Mouse (Mus musculus): ENCODE data around the gene Clgn. TPM values are rescaled to one million over a fixed set of nuclear protein-coding genes. Genes with fewer than 3 reads are reported as not detected.
"Not testable (repeated sequence)": the region's sequence is repeated elsewhere in the genome, so short reads cannot be mapped to it uniquely, and the experiment has no call there.

Gene Clgn
- polyA plus RNA-seq, 1 experiment = 8.8 TPM

DNA sequence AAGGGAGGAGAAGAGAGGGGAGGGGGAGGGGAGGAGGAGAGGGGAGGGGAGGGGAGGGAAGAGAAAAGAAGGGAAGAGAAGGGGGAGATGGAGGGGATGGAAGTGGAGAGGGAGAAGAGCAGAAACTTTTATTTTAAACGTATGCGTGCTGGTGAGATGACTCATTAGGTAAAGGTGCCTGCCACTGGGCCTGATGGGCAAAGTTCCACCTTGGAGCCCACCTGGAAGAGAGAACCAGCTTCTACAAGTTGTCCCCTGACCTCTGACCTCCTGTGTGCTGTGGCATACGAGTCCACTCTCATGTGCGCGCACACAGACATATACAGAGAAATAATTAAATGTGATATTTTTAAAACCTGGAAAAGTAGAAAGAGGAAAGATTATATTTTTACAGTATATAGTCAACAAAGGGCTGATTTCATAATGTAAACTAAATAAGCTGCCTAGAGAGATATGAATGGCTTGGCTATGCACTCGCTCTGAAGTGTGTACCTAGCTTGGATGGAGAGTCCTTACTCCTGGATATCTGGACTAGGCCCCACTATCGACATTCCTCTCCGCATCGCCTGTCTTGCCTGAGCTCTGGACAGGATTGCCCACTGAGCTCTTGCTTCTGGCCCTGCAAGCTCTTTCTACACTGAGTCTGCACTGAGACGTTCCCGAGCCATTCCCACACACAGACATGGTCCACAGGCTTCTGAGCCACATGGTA, 29.3 kb downstream of the Clgn start:
- H3K27ac ChIP-seq (ENCODE audit: insufficient read depth, low read length) = no peak overlapping the region
- TF ChIP-seq POLR2A (IDR thresholded peaks at IDR 0.05; ENCODE audit: extremely low read depth, insufficient read depth, low read length) (no peak), CTCF (IDR thresholded peaks at IDR 0.05; ENCODE audit: extremely low read depth, insufficient read depth, low read length) (no peak)
- H3K4me3 ChIP-seq (ENCODE audit: insufficient read depth, low read length) = no peak overlapping the region
- H3K4me1 ChIP-seq (ENCODE audit: control insufficient read depth, insufficient read depth, low read length) = no peaks in the 10 kb centered on the region

DNA sequence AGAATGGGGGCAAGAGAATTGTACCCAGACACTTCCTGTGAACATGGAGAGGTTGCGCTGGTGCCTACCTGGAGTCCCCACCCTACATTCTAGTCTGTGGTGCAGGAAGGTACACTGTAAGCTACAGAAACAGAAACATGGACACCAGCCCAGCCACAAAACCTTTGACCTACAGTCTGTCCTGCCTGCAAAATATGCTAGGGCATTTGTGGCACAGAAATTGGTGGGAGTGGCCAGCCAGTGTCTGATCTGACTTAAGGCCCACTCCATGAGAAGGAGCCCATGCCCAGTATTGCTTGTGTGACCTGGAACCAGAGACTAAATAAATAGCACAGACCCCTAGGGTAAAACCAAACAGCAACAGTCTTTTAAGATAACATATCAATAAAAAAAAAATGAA, 31.7 kb downstream of the Clgn start:
- no peak overlapping the region for H3K4me3 ChIP-seq (ENCODE audit: insufficient read depth, low read length)
- no peaks in the 10 kb centered on the region for H3K4me1 ChIP-seq (ENCODE audit: control insufficient read depth, insufficient read depth, low read length)
- TF ChIP-seq POLR2A (IDR thresholded peaks at IDR 0.05; ENCODE audit: extremely low read depth, insufficient read depth, low read length) = no peak
- no peak for TF ChIP-seq CTCF (IDR thresholded peaks at IDR 0.05; ENCODE audit: extremely low read depth, insufficient read depth, low read length)
- no peak overlapping the region for H3K27ac ChIP-seq (ENCODE audit: insufficient read depth, low read length)

DNA sequence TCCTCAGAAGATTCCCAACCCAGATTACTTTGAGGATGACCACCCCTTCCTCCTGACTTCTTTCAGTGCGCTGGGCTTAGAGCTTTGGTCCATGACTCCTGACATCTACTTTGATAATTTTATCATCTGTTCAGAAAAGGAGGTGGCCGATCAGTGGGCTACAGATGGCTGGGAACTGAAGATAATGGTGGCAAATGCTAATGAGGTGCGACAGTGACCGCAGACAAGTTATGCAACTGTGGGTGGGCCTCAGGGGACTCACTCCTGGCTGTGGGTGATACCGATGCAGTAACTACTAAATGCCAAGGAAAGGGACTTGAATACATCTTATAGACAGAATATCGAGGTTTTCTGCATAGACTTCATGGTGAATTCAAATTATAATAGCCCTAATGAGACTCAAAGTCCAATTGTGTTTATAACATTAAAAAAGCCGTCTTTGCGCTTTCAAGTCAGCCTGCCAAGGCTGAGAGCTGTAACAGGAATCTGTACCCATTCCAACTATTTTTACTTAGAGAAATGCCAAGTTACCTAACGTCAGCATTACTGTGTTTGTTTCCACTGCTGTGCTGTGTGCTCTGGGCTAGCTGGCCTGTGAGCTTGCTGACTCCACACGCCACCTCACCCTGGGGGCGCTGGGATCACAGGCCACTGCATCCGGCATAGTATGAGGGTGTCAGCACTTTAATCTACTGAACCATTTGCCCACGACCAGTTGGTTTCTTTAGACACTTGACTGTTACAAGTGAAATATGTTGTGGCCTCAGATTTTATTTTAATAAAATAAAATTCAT, 33.6 kb downstream of the Clgn start:
- Histone ChIP-seq H3K4me3 (ENCODE audit: insufficient read depth, low read length) (no peak overlapping the region), H3K4me1 (ENCODE audit: control insufficient read depth, insufficient read depth, low read length) (no peaks in the 10 kb centered on the region), H3K27ac (ENCODE audit: insufficient read depth, low read length) (no peak overlapping the region)
- no peak for TF ChIP-seq POLR2A (IDR thresholded peaks at IDR 0.05; ENCODE audit: extremely low read depth, insufficient read depth, low read length)
- no peak for TF ChIP-seq CTCF (IDR thresholded peaks at IDR 0.05; ENCODE audit: extremely low read depth, insufficient read depth, low read length)

DNA sequence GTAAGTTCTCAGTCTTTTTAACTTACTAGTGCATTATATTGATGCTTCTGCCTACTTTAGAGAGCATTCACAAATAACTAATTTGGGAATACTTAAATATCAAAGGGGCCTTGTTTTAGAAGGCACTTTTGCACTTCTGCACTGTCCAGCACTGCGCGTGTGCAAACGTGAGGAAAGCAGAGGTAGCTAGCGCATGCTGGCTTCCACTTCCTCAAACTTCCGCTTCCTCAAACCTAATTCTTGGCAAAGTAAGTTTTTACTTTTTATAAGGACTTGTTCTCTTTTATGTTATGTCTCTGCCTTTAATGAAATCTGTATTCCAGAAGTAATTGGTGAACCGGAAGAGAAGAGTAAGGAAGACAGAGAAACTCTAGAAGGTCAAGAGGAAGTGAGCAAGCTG, 35.5 kb downstream of the Clgn start:
- H3K4me1 ChIP-seq (ENCODE audit: control insufficient read depth, insufficient read depth, low read length) = no peaks in the 10 kb centered on the region
- no peak overlapping the region for H3K27ac ChIP-seq (ENCODE audit: insufficient read depth, low read length)
- H3K4me3 ChIP-seq (ENCODE audit: insufficient read depth, low read length) = no peak overlapping the region
- TF ChIP-seq POLR2A (IDR thresholded peaks at IDR 0.05; ENCODE audit: extremely low read depth, insufficient read depth, low read length) = no peak
- no peak for TF ChIP-seq CTCF (IDR thresholded peaks at IDR 0.05; ENCODE audit: extremely low read depth, insufficient read depth, low read length)

DNA sequence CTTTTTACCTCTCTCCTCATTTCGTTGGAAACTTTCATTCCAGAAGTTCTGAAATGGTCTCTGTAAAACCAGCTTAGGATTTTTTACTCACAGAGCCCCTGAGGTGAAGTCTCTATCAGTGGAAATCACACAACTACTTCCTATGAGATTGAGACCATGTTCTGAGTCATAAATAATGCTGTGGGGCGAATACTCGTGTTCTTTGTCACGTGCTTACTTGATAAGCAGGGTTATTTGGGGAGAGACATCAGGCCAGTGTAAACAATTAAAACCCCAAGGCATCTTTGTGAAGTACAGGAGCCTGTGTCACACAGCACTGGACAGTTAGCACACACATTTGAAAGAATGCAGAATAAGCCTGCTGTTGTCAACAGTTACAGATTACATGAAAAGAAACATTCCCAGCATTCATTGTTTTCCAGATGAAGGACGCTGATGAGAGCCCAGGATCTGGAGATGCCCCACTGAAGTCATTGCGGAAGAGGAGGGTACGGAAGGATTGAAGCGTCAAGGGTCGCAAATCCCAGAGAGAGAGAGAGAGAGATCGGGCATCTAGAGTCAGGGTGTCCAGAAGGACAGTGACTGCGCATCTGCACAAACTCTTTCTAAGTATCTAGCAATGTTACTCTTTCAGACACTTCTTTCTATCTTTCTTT, 36.6 kb downstream of the Clgn start:
- Histone ChIP-seq H3K27ac (ENCODE audit: insufficient read depth, low read length) (no peak overlapping the region), H3K4me1 (ENCODE audit: control insufficient read depth, insufficient read depth, low read length) (no peaks in the 10 kb centered on the region), H3K4me3 (ENCODE audit: insufficient read depth, low read length) (no peak overlapping the region)
- TF ChIP-seq POLR2A (IDR thresholded peaks at IDR 0.05; ENCODE audit: extremely low read depth, insufficient read depth, low read length) (no peak), CTCF (IDR thresholded peaks at IDR 0.05; ENCODE audit: extremely low read depth, insufficient read depth, low read length) (no peak)

DNA sequence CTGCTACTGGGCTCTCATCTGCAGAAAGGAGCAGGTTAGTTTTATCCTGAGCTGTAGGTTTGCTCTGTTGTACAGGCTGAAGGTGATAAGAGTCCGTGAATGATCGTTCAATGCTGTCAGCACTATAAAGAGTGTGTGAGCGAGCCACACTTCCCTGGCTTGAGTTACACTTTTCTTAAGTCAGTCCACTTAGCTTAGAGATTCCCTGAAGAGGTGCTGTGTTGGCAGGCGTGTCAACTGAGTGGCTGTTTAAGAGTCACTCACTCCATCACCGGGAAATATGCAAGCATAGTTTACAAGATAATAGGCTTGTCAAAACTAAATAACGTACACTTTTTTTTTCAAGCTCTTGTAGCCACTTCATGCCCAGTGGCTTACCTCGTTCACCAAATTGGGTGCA, 37.3 kb downstream of the Clgn start:
- Histone ChIP-seq H3K27ac (ENCODE audit: insufficient read depth, low read length) (no peak overlapping the region), H3K4me3 (ENCODE audit: insufficient read depth, low read length) (no peak overlapping the region), H3K4me1 (ENCODE audit: control insufficient read depth, insufficient read depth, low read length) (no peaks in the 10 kb centered on the region)
- TF ChIP-seq POLR2A (IDR thresholded peaks at IDR 0.05; ENCODE audit: extremely low read depth, insufficient read depth, low read length) (no peak), CTCF (IDR thresholded peaks at IDR 0.05; ENCODE audit: extremely low read depth, insufficient read depth, low read length) (no peak)

DNA sequence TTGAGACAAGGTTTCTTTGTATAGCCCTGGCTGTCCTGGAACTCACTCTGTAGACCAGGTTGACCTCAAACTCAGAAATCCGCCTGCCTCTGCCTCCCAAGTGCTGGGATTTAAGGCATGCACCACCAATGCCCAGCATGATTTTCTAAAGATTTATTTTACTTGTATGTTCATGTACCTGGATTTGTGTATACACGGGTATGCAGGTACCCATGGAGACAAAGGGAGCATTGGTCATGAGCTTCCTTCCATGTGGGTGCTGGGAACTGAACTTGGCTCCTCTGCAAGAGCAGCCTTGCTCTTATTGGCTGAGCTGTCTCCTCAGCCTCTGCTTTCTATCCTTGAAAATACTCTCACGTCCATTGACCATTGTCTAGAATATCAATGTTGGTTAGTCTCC, 39.0 kb downstream of the Clgn start:
- not testable (repeated sequence) for H3K27ac ChIP-seq (ENCODE audit: insufficient read depth, low read length); H3K4me1 ChIP-seq (ENCODE audit: control insufficient read depth, insufficient read depth, low read length); H3K4me3 ChIP-seq (ENCODE audit: insufficient read depth, low read length)

DNA sequence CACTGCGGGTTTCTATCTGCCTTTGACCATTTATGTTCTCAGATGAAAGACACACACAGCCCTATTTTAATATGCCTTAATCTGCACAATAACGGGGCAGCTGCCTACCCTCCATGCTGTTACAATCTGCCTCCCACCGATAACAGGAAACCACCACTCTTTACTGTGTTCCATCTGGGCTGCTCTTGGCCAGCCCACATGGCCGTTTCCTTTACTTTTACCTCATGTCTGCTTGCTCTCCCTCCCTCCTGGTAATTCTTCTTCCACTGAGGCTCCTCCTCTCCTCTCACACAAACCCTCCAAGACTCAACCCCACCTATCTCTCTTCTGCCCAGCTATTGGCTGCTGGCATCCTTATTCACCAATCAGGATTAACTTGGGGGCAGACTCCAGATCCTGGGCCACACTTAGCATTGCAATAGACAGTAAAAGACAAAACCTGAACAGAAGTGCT, 39.4 kb downstream of the Clgn start:
- Histone ChIP-seq H3K4me1 (ENCODE audit: control insufficient read depth, insufficient read depth, low read length) (no peaks in the 10 kb centered on the region), H3K27ac (ENCODE audit: insufficient read depth, low read length) (no peak overlapping the region), H3K4me3 (ENCODE audit: insufficient read depth, low read length) (no peak overlapping the region)
- TF ChIP-seq POLR2A (IDR thresholded peaks at IDR 0.05; ENCODE audit: extremely low read depth, insufficient read depth, low read length) (no peak), CTCF (IDR thresholded peaks at IDR 0.05; ENCODE audit: extremely low read depth, insufficient read depth, low read length) (no peak)

DNA sequence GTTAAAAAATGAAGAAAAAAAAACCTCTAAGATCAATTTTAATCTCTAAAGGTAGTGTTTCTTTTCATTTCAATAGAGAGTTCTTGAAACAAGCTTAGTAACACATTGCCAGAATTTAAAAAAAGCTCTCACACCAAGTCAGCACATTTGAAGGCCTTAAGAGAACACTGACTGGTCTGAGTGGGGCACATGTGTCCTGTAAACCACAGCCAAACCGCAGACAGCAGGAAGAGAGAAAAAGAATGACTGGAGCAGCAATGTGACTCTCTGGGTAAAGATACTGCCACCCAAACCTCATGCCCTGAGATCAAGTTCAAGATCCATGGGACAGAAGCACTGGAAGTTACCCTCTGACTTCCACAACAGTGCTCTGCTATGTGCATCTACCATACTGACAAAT, 47.4 kb downstream of the Clgn start:
- TF ChIP-seq CTCF (IDR thresholded peaks at IDR 0.05; ENCODE audit: extremely low read depth, insufficient read depth, low read length) (no peak), POLR2A (IDR thresholded peaks at IDR 0.05; ENCODE audit: extremely low read depth, insufficient read depth, low read length) (no peak)
- H3K27ac ChIP-seq (ENCODE audit: insufficient read depth, low read length) = no peak overlapping the region
- peaks cover 1% of the 10 kb centered on the region; the same call in 1 of the 2 replicates for H3K4me1 ChIP-seq (ENCODE audit: control insufficient read depth, insufficient read depth, low read length)
- H3K4me3 ChIP-seq (ENCODE audit: insufficient read depth, low read length) = no peak overlapping the region
